Mouse (Mus musculus): ENCODE results near the gene Gm10715. TPM values are rescaled to one million over a fixed set of nuclear protein-coding genes. Genes with fewer than 3 reads are reported as not detected.
"Not testable (repeated sequence)": the region's sequence is repeated elsewhere in the genome, so short reads cannot be mapped to it uniquely, and the experiment has no call there.

Gene Gm10715
- polyA plus RNA-seq, 1 experiment from 2014 or later = not detected

DNA sequence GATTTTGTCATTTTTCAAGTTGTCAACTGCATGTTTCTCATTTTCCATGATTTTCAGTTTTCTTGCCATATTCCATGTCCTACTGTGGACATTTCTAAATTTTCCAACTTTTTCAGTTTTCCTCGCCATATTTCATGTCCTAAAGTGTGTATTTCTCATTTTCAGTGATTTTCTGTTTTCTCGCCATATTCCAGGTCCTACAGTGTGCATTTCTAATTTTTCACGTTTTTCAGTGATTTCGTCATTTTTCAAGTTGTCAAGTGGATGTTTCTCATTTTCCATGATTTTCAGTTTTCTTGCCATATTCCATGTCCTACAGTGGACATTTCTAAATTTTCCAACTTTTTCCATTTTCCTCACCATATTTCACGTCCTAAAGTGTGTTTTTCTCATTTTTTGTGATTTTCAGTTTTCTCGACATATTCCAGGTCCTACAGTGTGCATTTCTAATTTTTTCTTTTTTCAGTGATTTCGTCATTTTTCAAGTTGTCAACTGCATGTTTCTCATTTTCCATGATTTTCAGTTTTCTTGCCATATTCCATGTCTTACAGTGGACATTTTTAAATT, 24.5 kb upstream of the Gm10715 start:
- not testable (repeated sequence) for H3K36me3 ChIP-seq (ENCODE audit: control insufficient read depth, insufficient read depth); H3K4me1 ChIP-seq (replicated peaks; ENCODE audit: control insufficient read depth, insufficient read depth, low read length); H3K4me2 ChIP-seq (ENCODE audit: low read length); H3K27me3 ChIP-seq (replicated peaks; ENCODE audit: control insufficient read depth, insufficient read depth, low read length); H3K9me3 ChIP-seq (ENCODE audit: control insufficient read depth, low read length); ATAC-seq; H3K9ac ChIP-seq (replicated peaks; ENCODE audit: low read depth, low read length); H3K27ac ChIP-seq (ENCODE audit: low read length); H3K4me3 ChIP-seq (replicated peaks; ENCODE audit: low read length)
- 85% methylated on average over 2 of the region's 7 CpGs for WGBS

DNA sequence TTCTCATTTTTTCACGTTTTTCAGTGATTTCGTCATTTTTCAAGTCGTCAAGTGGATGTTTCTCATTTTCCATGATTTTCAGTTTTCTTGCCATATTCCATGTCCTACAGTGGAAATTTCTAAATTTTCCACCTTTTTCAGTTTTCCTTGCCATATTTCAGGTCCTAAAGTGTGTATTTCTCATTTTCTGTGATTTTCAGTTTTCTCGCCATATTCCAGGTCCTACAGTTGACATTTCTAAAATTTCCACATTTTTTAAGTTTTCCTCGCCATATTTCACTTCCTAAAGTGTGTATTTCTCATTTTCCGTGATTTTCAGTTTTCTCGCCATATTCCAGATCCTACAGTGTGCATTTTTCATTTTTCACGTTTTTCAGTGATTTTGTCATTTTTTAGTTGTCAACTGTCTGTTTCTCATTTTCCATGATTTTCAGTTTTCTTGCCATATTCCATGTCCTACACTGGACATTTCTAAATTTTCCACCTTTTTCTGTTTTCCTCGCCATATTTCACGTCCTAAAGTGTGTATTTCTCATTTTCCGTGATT, 23.9 kb upstream of the Gm10715 start, which contains the start of gene Gm10721:
Gm10721 (plus strand) TSS at position 408 of the 547 bp plus-strand sequence.
- not testable (repeated sequence) for H3K9ac ChIP-seq (replicated peaks; ENCODE audit: low read depth, low read length); H3K4me2 ChIP-seq (ENCODE audit: low read length); H3K36me3 ChIP-seq (ENCODE audit: control insufficient read depth, insufficient read depth); H3K9me3 ChIP-seq (ENCODE audit: control insufficient read depth, low read length); H3K4me3 ChIP-seq (replicated peaks; ENCODE audit: low read length); ATAC-seq; H3K27me3 ChIP-seq (replicated peaks; ENCODE audit: control insufficient read depth, insufficient read depth, low read length); H3K27ac ChIP-seq (ENCODE audit: low read length); H3K4me1 ChIP-seq (replicated peaks; ENCODE audit: control insufficient read depth, insufficient read depth, low read length)
- no CpG with 5 or more reads among the region's 11 CpGs for WGBS

DNA sequence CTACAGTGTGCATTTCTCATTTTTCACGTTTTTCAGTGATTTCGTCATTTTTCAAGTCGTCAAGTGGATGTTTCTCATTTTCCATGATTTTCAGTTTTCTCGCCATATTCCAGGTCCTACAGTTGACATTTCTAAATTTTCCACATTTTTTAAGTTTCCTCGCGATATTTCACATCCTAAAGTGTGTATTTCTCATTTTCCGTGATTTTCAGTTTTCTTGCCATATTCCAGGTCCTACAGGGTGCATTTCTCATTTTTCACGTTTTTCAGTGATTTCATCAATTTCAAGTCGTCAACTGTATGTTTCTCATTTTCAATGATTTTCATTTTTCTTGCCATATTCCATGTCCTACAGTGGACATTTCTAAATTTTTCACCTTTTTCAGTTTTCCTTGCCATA, 21.3 kb upstream of the Gm10715 start, which contains the start of gene Gm10720:
Gm10720 (plus strand) TSS at position 301 of the 400 bp plus-strand sequence.
- H3K27ac ChIP-seq (ENCODE audit: low read length); H3K4me3 ChIP-seq (replicated peaks; ENCODE audit: low read length); ATAC-seq; H3K36me3 ChIP-seq (ENCODE audit: control insufficient read depth, insufficient read depth); H3K9ac ChIP-seq (replicated peaks; ENCODE audit: low read depth, low read length); H3K9me3 ChIP-seq (ENCODE audit: control insufficient read depth, low read length); H3K4me2 ChIP-seq (ENCODE audit: low read length); H3K27me3 ChIP-seq (replicated peaks; ENCODE audit: control insufficient read depth, insufficient read depth, low read length); H3K4me1 ChIP-seq (replicated peaks; ENCODE audit: control insufficient read depth, insufficient read depth, low read length): not testable (repeated sequence)
- 65% methylated on average over 4 of the region's 9 CpGs for WGBS

DNA sequence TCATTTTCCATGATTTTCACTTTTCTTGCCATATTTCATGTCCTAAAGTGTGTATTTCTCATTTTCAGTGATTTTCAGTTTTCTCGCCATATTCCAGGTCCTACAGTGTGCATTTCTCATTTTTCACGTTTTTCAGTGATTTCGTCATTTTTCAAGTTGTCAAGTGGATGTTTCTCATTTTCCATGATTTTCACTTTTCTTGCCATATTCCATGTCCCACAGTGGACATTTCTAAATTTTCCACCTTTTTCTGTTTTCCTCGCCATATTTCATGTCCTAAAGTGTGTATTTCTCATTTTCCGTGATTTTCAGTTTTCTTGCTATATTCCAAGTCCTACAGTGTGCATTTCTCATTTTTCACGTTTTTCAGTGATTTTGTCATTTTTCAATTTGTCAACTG, 20.8 kb upstream of the Gm10715 start:
- H3K4me3 ChIP-seq (replicated peaks; ENCODE audit: low read length); H3K9me3 ChIP-seq (ENCODE audit: control insufficient read depth, low read length); H3K9ac ChIP-seq (replicated peaks; ENCODE audit: low read depth, low read length); H3K4me1 ChIP-seq (replicated peaks; ENCODE audit: control insufficient read depth, insufficient read depth, low read length); H3K27ac ChIP-seq (ENCODE audit: low read length); H3K36me3 ChIP-seq (ENCODE audit: control insufficient read depth, insufficient read depth); ATAC-seq; H3K27me3 ChIP-seq (replicated peaks; ENCODE audit: control insufficient read depth, insufficient read depth, low read length); H3K4me2 ChIP-seq (ENCODE audit: low read length): not testable (repeated sequence)
- 78% methylated on average over 4 of the region's 6 CpGs for WGBS

DNA sequence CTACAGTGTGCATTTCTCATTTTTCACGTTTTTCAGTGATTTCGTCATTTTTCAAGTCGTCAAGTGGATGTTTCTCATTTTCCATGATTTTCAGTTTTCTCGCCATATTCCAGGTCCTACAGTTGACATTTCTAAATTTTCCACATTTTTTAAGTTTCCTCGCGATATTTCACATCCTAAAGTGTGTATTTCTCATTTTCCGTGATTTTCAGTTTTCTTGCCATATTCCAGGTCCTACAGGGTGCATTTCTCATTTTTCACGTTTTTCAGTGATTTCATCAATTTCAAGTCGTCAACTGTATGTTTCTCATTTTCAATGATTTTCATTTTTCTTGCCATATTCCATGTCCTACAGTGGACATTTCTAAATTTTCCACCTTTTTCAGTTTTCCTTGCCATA, 19.6 kb upstream of the Gm10715 start, which contains the start of gene Gm10719:
Gm10719 (plus strand) TSS at position 301 of the 400 bp plus-strand sequence.
- H3K27ac ChIP-seq (ENCODE audit: low read length); H3K9ac ChIP-seq (replicated peaks; ENCODE audit: low read depth, low read length); H3K27me3 ChIP-seq (replicated peaks; ENCODE audit: control insufficient read depth, insufficient read depth, low read length); H3K9me3 ChIP-seq (ENCODE audit: control insufficient read depth, low read length); H3K4me3 ChIP-seq (replicated peaks; ENCODE audit: low read length); H3K36me3 ChIP-seq (ENCODE audit: control insufficient read depth, insufficient read depth); ATAC-seq; H3K4me2 ChIP-seq (ENCODE audit: low read length); H3K4me1 ChIP-seq (replicated peaks; ENCODE audit: control insufficient read depth, insufficient read depth, low read length): not testable (repeated sequence)
- 100% methylated on average over 1 of the region's 9 CpGs for WGBS

DNA sequence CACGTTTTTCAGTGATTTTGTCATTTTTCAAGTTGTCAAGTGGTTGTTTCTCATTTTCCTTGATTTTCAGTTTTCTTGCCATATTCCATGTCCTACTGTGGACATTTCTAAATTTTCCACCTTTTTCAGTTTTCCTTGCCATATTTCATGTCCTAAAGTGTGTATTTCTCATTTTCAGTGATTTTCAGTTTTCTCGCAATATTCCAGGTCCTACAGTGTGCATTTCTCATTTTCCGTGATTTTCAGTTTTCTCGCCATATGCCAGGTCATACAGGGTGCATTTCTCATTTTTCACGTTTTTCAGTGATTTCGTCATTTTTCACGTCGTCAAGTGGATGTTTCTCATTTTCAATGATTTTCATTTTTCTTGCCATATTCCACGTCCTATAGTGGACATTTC, 17.7 kb upstream of the Gm10715 start:
- not testable (repeated sequence) for H3K27me3 ChIP-seq (replicated peaks; ENCODE audit: control insufficient read depth, insufficient read depth, low read length); H3K9me3 ChIP-seq (ENCODE audit: control insufficient read depth, low read length); H3K4me1 ChIP-seq (replicated peaks; ENCODE audit: control insufficient read depth, insufficient read depth, low read length); H3K36me3 ChIP-seq (ENCODE audit: control insufficient read depth, insufficient read depth); H3K27ac ChIP-seq (ENCODE audit: low read length); H3K4me3 ChIP-seq (replicated peaks; ENCODE audit: low read length); H3K4me2 ChIP-seq (ENCODE audit: low read length); H3K9ac ChIP-seq (replicated peaks; ENCODE audit: low read depth, low read length); ATAC-seq
- WGBS = 69% methylated on average over 9 of the region's 9 CpGs

DNA sequence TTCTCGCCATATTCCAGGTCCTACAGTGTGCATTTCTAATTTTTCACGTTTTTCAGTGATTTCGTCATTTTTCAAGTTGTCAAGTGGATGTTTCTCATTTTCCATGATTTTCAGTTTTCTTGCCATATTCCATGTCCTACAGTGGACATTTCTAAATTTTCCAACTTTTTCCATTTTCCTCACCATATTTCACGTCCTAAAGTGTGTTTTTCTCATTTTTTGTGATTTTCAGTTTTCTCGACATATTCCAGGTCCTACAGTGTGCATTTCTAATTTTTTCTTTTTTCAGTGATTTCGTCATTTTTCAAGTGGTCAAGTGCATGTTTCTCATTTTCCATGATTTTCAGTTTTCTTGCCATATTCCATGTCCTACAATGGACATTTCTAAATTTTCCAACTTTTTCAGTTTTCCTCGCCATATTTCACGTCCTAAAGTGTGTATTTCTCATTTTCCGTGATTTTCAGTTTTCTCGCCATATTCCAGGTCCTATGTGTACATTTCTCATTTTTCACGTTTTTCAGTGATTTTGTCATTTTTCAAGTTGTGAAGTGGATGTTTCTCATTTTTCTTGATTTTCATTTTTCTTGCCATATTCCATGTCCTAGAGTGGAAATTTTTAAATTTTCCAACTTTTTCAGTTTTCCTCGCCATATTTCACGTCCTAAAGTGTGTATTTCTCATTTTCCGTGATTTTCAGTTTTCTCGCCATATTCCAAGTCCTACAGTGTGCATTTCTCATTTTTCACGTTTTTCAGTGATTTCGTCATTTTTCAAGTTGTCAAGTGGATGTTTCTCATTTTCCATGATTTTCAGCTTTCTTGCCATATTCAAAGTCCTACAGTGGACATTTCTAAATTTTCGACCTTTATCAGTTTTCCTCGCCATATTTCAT, 16.6 kb upstream of the Gm10715 start:
- H3K4me1 ChIP-seq (replicated peaks; ENCODE audit: control insufficient read depth, insufficient read depth, low read length); H3K4me2 ChIP-seq (ENCODE audit: low read length); H3K27me3 ChIP-seq (replicated peaks; ENCODE audit: control insufficient read depth, insufficient read depth, low read length); H3K27ac ChIP-seq (ENCODE audit: low read length); H3K36me3 ChIP-seq (ENCODE audit: control insufficient read depth, insufficient read depth); H3K4me3 ChIP-seq (replicated peaks; ENCODE audit: low read length); ATAC-seq; H3K9me3 ChIP-seq (ENCODE audit: control insufficient read depth, low read length); H3K9ac ChIP-seq (replicated peaks; ENCODE audit: low read depth, low read length): not testable (repeated sequence)
- 75% methylated on average over 11 of the region's 19 CpGs for WGBS

DNA sequence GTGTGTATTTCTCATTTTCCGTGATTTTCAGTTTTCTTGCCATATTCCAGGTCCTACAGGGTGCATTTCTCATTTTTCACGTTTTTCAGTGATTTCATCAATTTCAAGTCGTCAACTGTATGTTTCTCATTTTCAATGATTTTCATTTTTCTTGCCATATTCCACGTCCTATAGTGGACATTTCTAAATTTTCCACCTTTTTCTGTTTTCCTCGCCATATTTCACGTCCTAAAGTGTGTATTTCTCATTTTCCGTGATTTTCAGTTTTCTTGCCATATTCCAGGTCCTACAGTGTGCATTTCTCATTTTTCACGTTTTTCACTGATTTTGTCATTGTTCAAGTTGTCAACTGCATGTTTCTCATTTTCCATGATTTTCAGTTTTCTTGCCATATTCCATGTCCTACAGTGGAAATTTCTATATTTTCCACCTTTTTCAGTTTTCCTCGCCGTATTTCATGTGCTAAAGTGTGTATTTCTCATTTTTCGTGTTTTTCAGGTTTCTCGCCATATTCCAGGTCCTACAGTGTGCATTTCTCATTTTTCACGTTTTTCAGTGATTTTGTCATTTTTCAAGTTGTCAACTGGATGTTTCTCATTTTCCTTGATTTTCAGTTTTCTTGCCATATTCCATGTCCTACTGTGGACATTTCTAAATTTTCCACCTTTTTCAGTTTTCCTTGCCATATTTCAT, 14.2 kb upstream of the Gm10715 start:
- H3K4me3 ChIP-seq (replicated peaks; ENCODE audit: low read length); H3K36me3 ChIP-seq (ENCODE audit: control insufficient read depth, insufficient read depth); H3K27ac ChIP-seq (ENCODE audit: low read length); H3K4me2 ChIP-seq (ENCODE audit: low read length); H3K27me3 ChIP-seq (replicated peaks; ENCODE audit: control insufficient read depth, insufficient read depth, low read length); ATAC-seq; H3K9ac ChIP-seq (replicated peaks; ENCODE audit: low read depth, low read length); H3K9me3 ChIP-seq (ENCODE audit: control insufficient read depth, low read length); H3K4me1 ChIP-seq (replicated peaks; ENCODE audit: control insufficient read depth, insufficient read depth, low read length): not testable (repeated sequence)
- WGBS = 77% methylated on average over 9 of the region's 13 CpGs

DNA sequence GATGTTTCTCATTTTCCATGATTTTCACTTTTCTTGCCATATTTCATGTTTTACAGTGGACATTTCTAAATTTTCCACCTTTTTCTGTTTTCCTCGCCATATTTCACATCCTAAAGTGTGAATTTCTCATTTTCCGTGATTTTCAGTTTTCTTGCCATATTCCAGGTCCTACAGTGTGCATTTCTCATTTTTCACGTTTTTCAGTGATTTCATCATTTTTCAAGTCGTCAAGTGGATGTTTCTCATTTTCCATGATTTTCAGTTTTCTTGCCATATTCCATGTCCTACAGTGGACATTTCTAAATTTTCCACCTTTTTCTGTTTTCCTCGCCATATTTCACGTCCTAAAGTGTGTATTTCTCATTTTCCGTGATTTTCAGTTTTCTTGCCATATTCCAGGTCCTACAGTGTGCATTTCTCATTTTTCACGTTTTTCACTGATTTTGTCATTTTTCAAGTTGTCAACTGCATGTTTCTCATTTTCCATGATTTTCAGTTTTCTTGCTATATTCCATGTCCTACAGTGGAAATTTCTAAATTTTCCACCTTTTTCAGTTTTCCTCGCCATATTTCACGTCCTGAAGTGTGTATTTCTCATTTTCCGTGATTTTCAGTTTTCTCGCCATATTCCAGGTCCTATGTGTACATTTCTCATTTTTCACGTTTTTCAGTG, 13.2 kb upstream of the Gm10715 start, which contains the start of gene Gm10718:
Gm10718 (plus strand) TSS at position 236 of the 673 bp plus-strand sequence.
- not testable (repeated sequence) for ATAC-seq; H3K36me3 ChIP-seq (ENCODE audit: control insufficient read depth, insufficient read depth); H3K27me3 ChIP-seq (replicated peaks; ENCODE audit: control insufficient read depth, insufficient read depth, low read length); H3K9ac ChIP-seq (replicated peaks; ENCODE audit: low read depth, low read length); H3K4me2 ChIP-seq (ENCODE audit: low read length); H3K4me1 ChIP-seq (replicated peaks; ENCODE audit: control insufficient read depth, insufficient read depth, low read length); H3K27ac ChIP-seq (ENCODE audit: low read length); H3K4me3 ChIP-seq (replicated peaks; ENCODE audit: low read length); H3K9me3 ChIP-seq (ENCODE audit: control insufficient read depth, low read length)
- WGBS = 74% methylated on average over 9 of the region's 13 CpGs
